ENCODE assay signal across 19 mouse cellular contexts in the genomic region with DNA sequence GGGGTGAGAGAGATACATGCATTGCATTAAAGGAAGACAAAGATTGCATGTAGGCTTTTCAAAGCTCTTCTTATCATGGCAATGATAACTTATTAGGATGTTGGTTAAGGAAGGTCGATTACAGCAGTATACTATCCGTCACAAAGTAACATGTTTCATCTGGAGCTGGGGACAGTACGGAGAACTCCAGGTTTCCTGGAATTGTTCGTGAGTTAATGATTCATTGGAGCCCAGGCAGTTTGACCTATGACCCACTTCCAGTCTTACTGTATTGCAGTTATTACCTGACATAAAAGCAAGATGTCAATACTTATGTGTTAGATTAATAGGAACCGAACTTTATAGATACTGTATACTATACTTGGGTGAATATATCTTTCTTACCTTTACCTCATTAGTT. TPM values are rescaled to one million over a fixed set of nuclear protein-coding genes. Genes with fewer than 3 reads are reported as not detected.
A peak's percentile ranks its signal among the peaks of the same experiment; 100 is the strongest.
DNase-seq lines count a peak whose midpoint lies in the region; ATAC-seq lines count a peak whose summit lies in the region.
"Had no signal": no experiment of that assay in that cellular context is flagged by ENCODE, and none has a peak within 500 bp of the region (broad histone marks: within the 10 kb centered on the region; RNA-seq: fewer than 3 reads in every experiment).

No protein-coding gene starts in this region.

- peaks cover 6% of the 10 kb centered on the region; the same call in 1 of the 2 replicates for H3K4me1 ChIP-seq in heart, embryonic 11.5 days (ENCODE audit: control insufficient read depth, insufficient read depth, low read length)
- no peaks in the 10 kb centered on the region for H3K4me1 ChIP-seq in intestine, embryonic 14.5 days (replicated peaks; ENCODE audit: control insufficient read depth, insufficient read depth, low read length)
- peaks cover 11% of the 10 kb centered on the region for H3K4me1 ChIP-seq in kidney, embryonic 15.5 days
- peaks cover 5% of the 10 kb centered on the region for H3K4me1 ChIP-seq in liver, embryonic 16.5 days (ENCODE audit: control insufficient read depth, low read depth, low read length)
- H3K4me1 ChIP-seq: forebrain, embryonic 13.5 days; limb, embryonic 13.5 days; midbrain, embryonic 10.5 days had no signal

- DNase-seq in heart, adult 8-10 months (ENCODE audit: low spot score) = peak; percentile 46
- no peak for DNase-seq in intestine, embryonic 14.5 days (ENCODE audit: low spot score)
- no peak for DNase-seq in gastrocnemius, postnatal 10 days
- DNase-seq: cerebellum, adult 11-12 months; cerebellum, postnatal 25 days; gastrocnemius, postnatal 14 days; heart, adult 2 months; right cerebral cortex, postnatal 25 days had no signal

- no peaks in the 10 kb centered on the region for H3K9me3 ChIP-seq in heart, embryonic 11.5 days (replicated peaks; ENCODE audit: control insufficient read depth, low read length)
- no peaks in the 10 kb centered on the region for H3K9me3 ChIP-seq in intestine, embryonic 14.5 days (ENCODE audit: control insufficient read depth, low read length)
- H3K9me3 ChIP-seq in kidney, embryonic 15.5 days (replicated peaks) = no peaks in the 10 kb centered on the region
- H3K9me3 ChIP-seq in liver, embryonic 16.5 days (replicated peaks; ENCODE audit: control insufficient read depth, low read length) = no peaks in the 10 kb centered on the region
- H3K9me3 ChIP-seq: forebrain, embryonic 13.5 days; limb, embryonic 13.5 days; lung, embryonic 15.5 days; midbrain, embryonic 10.5 days had no signal

- no peaks in the 10 kb centered on the region for H3K27me3 ChIP-seq in heart, embryonic 11.5 days (ENCODE audit: control insufficient read depth, insufficient read depth, low read length)
- H3K27me3 ChIP-seq in intestine, embryonic 14.5 days (replicated peaks; ENCODE audit: control insufficient read depth, insufficient read depth, low read length) = no peaks in the 10 kb centered on the region
- no peaks in the 10 kb centered on the region for H3K27me3 ChIP-seq in kidney, embryonic 15.5 days
- H3K27me3 ChIP-seq in liver, embryonic 16.5 days (ENCODE audit: control insufficient read depth, insufficient read depth, low read depth, low read length) = no peaks in the 10 kb centered on the region
- H3K27me3 ChIP-seq: forebrain, embryonic 13.5 days; limb, embryonic 13.5 days; lung, embryonic 15.5 days had no signal

- no peak overlapping the region for H3K4me2 ChIP-seq in heart, embryonic 11.5 days
- H3K4me2 ChIP-seq in intestine, embryonic 14.5 days (ENCODE audit: low read length) = no peak overlapping the region
- H3K4me2 ChIP-seq in kidney, embryonic 15.5 days = no peak overlapping the region
- no peak overlapping the region for H3K4me2 ChIP-seq in liver, embryonic 16.5 days (ENCODE audit: low read depth, low read length)
- H3K4me2 ChIP-seq: forebrain, embryonic 13.5 days; limb, embryonic 13.5 days; lung, embryonic 15.5 days had no signal

- H3K36me3 ChIP-seq in heart, embryonic 11.5 days (ENCODE audit: control insufficient read depth, insufficient read depth, low read length) = peaks cover 2% of the 10 kb centered on the region; the same call in 1 of the 2 replicates
- peaks cover 3% of the 10 kb centered on the region; the same call in 1 of the 2 replicates for H3K36me3 ChIP-seq in intestine, embryonic 14.5 days (ENCODE audit: control insufficient read depth, insufficient read depth, low read length)
- H3K36me3 ChIP-seq in kidney, embryonic 15.5 days = peaks cover 3% of the 10 kb centered on the region; the same call in 1 of the 2 replicates
- H3K36me3 ChIP-seq in liver, embryonic 16.5 days (ENCODE audit: control insufficient read depth, insufficient read depth) = no peaks in the 10 kb centered on the region
- H3K36me3 ChIP-seq: limb, embryonic 13.5 days; lung, embryonic 15.5 days; midbrain, embryonic 10.5 days had no signal

- no peak overlapping the region for H3K27ac ChIP-seq in heart, embryonic 11.5 days (ENCODE audit: low read depth, low read length)
- no peak overlapping the region for H3K27ac ChIP-seq in intestine, embryonic 14.5 days (ENCODE audit: low read depth)
- no peak overlapping the region for H3K27ac ChIP-seq in kidney, embryonic 15.5 days
- no peak overlapping the region for H3K27ac ChIP-seq in liver, embryonic 16.5 days (ENCODE audit: low read length)
- H3K27ac ChIP-seq: forebrain, embryonic 13.5 days; heart, adult 2 months; limb, embryonic 13.5 days; lung, embryonic 15.5 days; macrophage; midbrain, embryonic 10.5 days had no signal

- WGBS in heart, embryonic 11.5 days (ENCODE audit: insufficient replicate concordance) = 57% methylated on average over 5 of the region's 5 CpGs
- WGBS in intestine, embryonic 14.5 days = 66% methylated on average over 5 of the region's 5 CpGs
- WGBS in kidney, embryonic 15.5 days = 38% methylated on average over 5 of the region's 5 CpGs
- WGBS in liver, embryonic 16.5 days (ENCODE audit: insufficient replicate concordance) = 52% methylated on average over 5 of the region's 5 CpGs

- H3K4me3 ChIP-seq in heart, embryonic 11.5 days (ENCODE audit: low read depth, low read length) = no peak overlapping the region
- no peak overlapping the region for H3K4me3 ChIP-seq in intestine, embryonic 14.5 days (ENCODE audit: low read depth, low read length)
- H3K4me3 ChIP-seq in kidney, embryonic 15.5 days (replicated peaks) = no peak overlapping the region
- H3K4me3 ChIP-seq in liver, embryonic 16.5 days (ENCODE audit: low read depth, low read length) = no peak overlapping the region
- H3K4me3 ChIP-seq: forebrain, embryonic 13.5 days; heart, adult 2 months; limb, embryonic 13.5 days; lung, embryonic 15.5 days; midbrain, embryonic 10.5 days had no signal

- ATAC-seq in heart, embryonic 11.5 days (replicated peaks; ENCODE audit: insufficient number of reproducible peaks, low FRiP score, low TSS enrichment) = no peak
- ATAC-seq in intestine, embryonic 14.5 days (replicated peaks; ENCODE audit: low FRiP score, low TSS enrichment, low read depth) = peak; percentile 60; the same call in 1 of the 2 replicates
- peak; percentile 69; the same call in 1 of the 2 replicates for ATAC-seq in kidney, embryonic 15.5 days (replicated peaks; ENCODE audit: low FRiP score)
- ATAC-seq in liver, embryonic 16.5 days (ENCODE audit: low read depth) = peak; percentile 81
- ATAC-seq in erythroid progenitor cell, adult 5-6 weeks (replicated peaks; ENCODE audit: low FRiP score, poor library complexity, severe bottlenecking) = no peak
- ATAC-seq: CD4-positive, CD25-positive, alpha-beta regulatory T cell, adult 4 months; forebrain, embryonic 13.5 days; hindbrain, embryonic 16.5 days had no signal

- no peak overlapping the region for H3K9ac ChIP-seq in heart, embryonic 11.5 days (ENCODE audit: low read depth, low read length)
- H3K9ac ChIP-seq in intestine, embryonic 14.5 days (ENCODE audit: low read length) = no peak overlapping the region
- H3K9ac ChIP-seq in kidney, embryonic 15.5 days = no peak overlapping the region
- no peak overlapping the region for H3K9ac ChIP-seq in liver, embryonic 16.5 days (ENCODE audit: low read depth, low read length)
- H3K9ac ChIP-seq: forebrain, embryonic 13.5 days; limb, embryonic 13.5 days; lung, embryonic 15.5 days had no signal

RNA-seq across cellular contexts. Expression of a gene that starts 46.5 kb away (rescaled TPM):
- 10 to 100 TPM; 18.9 to 25.4 (median 24.4) TPM for total RNA-seq in heart, adult 8-10 months (2022)
- 59.6 and 68.1 TPM in 2 replicates for polyA plus RNA-seq in heart, embryonic 11.5 days (2014; fragmentation: Nextera tagmentation; extraction: Ambion mirVana)
- 34.3 and 42.3 TPM in 2 replicates for polyA plus RNA-seq in intestine, embryonic 14.5 days (2014; fragmentation: Nextera tagmentation; extraction: Ambion mirVana)
- 65.6 and 73.4 TPM in 2 replicates for polyA plus RNA-seq in kidney, embryonic 15.5 days (2015; fragmentation: Nextera tagmentation; extraction: Ambion mirVana)
- polyA plus RNA-seq in liver, embryonic 16.5 days (2015; fragmentation: Nextera tagmentation; extraction: Ambion mirVana) = 13.2 and 16.2 TPM in 2 replicates
- 10 to 100 TPM; 24.5 to 31.6 TPM for total RNA-seq in gastrocnemius, postnatal 10 days (2021)
- 5.4 and 9.2 TPM in 2 replicates for total RNA-seq in erythroid progenitor cell, adult 5-6 weeks (2015; ENCODE audit: low replicate concordance)
- 9.4 and 21.5 TPM in 2 replicates for total RNA-seq in erythroid progenitor cell, adult 5-6 weeks (2017; ENCODE audit: low replicate concordance)

Comparison
In these comparisons a context has a peak if more than half of its experiments do, and no peak if none do; other contexts are left out.
1. ATAC-seq: peak in intestine, embryonic 14.5 days (single experiment), kidney, embryonic 15.5 days (single experiment) and liver, embryonic 16.5 days (single experiment); none in heart, embryonic 11.5 days (single experiment) and erythroid progenitor cell, adult 5-6 weeks (single experiment).